In the genomic region with DNA sequence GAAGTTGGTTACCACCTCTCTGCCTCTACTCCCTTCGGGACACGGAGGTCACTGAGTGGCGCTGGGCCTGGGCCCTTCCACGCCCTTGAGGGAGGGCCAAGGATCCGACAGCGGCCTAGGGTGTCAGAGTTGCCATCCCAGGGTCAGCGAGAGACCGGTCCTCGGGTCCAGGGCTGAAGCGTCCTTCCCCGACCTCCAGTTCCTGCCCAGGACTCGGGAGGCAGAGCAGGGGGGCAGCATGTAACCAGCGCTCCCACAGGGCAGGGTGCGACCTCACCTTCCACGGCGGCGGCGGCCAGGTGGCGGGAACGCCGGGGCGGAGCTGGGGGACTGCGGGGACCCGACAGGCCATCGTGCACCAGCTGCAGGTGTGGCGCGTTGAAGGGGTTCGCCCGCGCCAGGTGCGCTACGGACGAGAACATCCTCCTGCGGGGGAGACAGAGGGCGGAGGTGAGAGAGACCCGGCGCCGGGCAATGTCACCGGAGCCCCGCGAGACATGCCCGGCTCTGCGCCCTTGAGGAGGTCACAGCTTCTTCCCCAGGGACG, we compare ENCODE assay signal across 8 mouse cellular contexts. TPM values are rescaled to one million over a fixed set of nuclear protein-coding genes. Genes with fewer than 3 reads are reported as not detected.
A peak's percentile ranks its signal among the peaks of the same experiment; 100 is the strongest.
DNase-seq lines count a peak whose midpoint lies in the region; ATAC-seq and TF ChIP-seq lines count a peak whose summit lies in the region.

No protein-coding gene starts in this region.

- H3K4me1 ChIP-seq in G1E (ENCODE audit: insufficient read depth, low read depth, low read length), result peaks cover 46% of the 10 kb centered on the region
- peaks cover 18% of the 10 kb centered on the region for H3K4me1 ChIP-seq in embryonic facial prominence, embryonic 10.5 days
- peaks cover 24% of the 10 kb centered on the region for H3K4me1 ChIP-seq in heart, embryonic 10.5 days
- 0 out of 2 replicates have a peak, but pooled peaks cover 5% of the 10 kb centered on the region for H3K4me1 ChIP-seq in kidney, postnatal 0 days (replicated peaks; ENCODE audit: insufficient read depth, low read length)

- TF ChIP-seq CTCF in G1E (IDR thresholded peaks at IDR 0.05; ENCODE audit: low read depth, low read length), result no peak
- TF ChIP-seq CTCF in kidney, postnatal 0 days (IDR thresholded peaks at IDR 0.05; ENCODE audit: low read depth), result no peak

- peak overlapping the region; percentile 95 for H3K27ac ChIP-seq in embryonic facial prominence, embryonic 10.5 days (replicated peaks)
- H3K27ac ChIP-seq in heart, embryonic 10.5 days, result peak overlapping the region; percentile 100
- peak overlapping the region; percentile 93 for H3K27ac ChIP-seq in kidney, postnatal 0 days

- DNase-seq in 416B (ENCODE audit: low read depth) (peak; percentile 40), G1E (ENCODE audit: low spot score) (peak; percentile 35)
- DNase-seq in embryonic facial prominence, embryonic 10.5 days (ENCODE audit: low spot score), result no peak
- no peak for DNase-seq in heart, embryonic 10.5 days (ENCODE audit: low spot score)
- peak; percentile 40 for DNase-seq in kidney, postnatal 0 days (ENCODE audit: low spot score)
- DNase-seq in lung, postnatal 25 days (ENCODE audit: low spot score), result peak; percentile 41
- peak; percentile 8 for DNase-seq in right cerebral cortex, postnatal 4 days
- DNase-seq in cerebellum, adult 8-10 months, result no peak

- H3K4me3 ChIP-seq in G1E (ENCODE audit: low read depth, low read length), result peak overlapping the region; percentile 88
- H3K4me3 ChIP-seq in embryonic facial prominence, embryonic 10.5 days, result peak overlapping the region; percentile 98
- H3K4me3 ChIP-seq in heart, embryonic 10.5 days, result peak overlapping the region; percentile 100
- H3K4me3 ChIP-seq in kidney, postnatal 0 days (replicated peaks; ENCODE audit: low read depth, low read length), result peak overlapping the region; percentile 79

- H3K27me3 ChIP-seq in G1E (ENCODE audit: insufficient read depth, low read length), result no peaks in the 10 kb centered on the region
- no peaks in the 10 kb centered on the region for H3K27me3 ChIP-seq in embryonic facial prominence, embryonic 10.5 days (replicated peaks; ENCODE audit: low read depth, poor library complexity, severe bottlenecking)
- H3K27me3 ChIP-seq in heart, embryonic 10.5 days (ENCODE audit: insufficient read depth, poor library complexity, severe bottlenecking), result no peaks in the 10 kb centered on the region
- no peaks in the 10 kb centered on the region for H3K27me3 ChIP-seq in kidney, postnatal 0 days (ENCODE audit: insufficient read depth, low read length)

- under 1% methylated on average over 44 of the region's 44 CpGs for WGBS in embryonic facial prominence, embryonic 10.5 days
- 0% methylated on average over 41 of the region's 44 CpGs for WGBS in heart, embryonic 10.5 days
- WGBS in kidney, postnatal 0 days, result under 1% methylated on average over 37 of the region's 44 CpGs

- peak overlapping the region; percentile 88 for H3K9ac ChIP-seq in kidney, postnatal 0 days (ENCODE audit: low read depth, low read length)

- 0 out of 2 replicates have a peak, but pooled peaks have one; percentile 2 for ATAC-seq in G1E (ENCODE audit: extremely low read depth, insufficient number of reproducible peaks, low FRiP score, poor library complexity, severe bottlenecking)
- ATAC-seq in kidney, postnatal 0 days (replicated peaks; ENCODE audit: low FRiP score, low read depth), result peak; percentile 57

- no peaks in the 10 kb centered on the region for H3K9me3 ChIP-seq in G1E (replicated peaks)
- no peaks in the 10 kb centered on the region for H3K9me3 ChIP-seq in embryonic facial prominence, embryonic 10.5 days
- no peaks in the 10 kb centered on the region for H3K9me3 ChIP-seq in heart, embryonic 10.5 days
- no peaks in the 10 kb centered on the region for H3K9me3 ChIP-seq in kidney, postnatal 0 days (replicated peaks; ENCODE audit: low read length)

- peaks cover 42% of the 10 kb centered on the region for H3K36me3 ChIP-seq in G1E (replicated peaks)
- H3K36me3 ChIP-seq in embryonic facial prominence, embryonic 10.5 days (replicated peaks), result peaks cover 41% of the 10 kb centered on the region
- peaks cover 38% of the 10 kb centered on the region for H3K36me3 ChIP-seq in heart, embryonic 10.5 days
- H3K36me3 ChIP-seq in kidney, postnatal 0 days (ENCODE audit: insufficient read depth, low read length), result peaks cover 24% of the 10 kb centered on the region

- peak overlapping the region; percentile 66 for H3K4me2 ChIP-seq in kidney, postnatal 0 days (ENCODE audit: low read length)

RNA-seq across cellular contexts. Expression of a gene that starts 0.5 kb away (rescaled TPM):
- total RNA-seq in G1E (2014; fragmentation: Nextera tagmentation), result 375 and 407 TPM in 2 replicates
- 297 and 310 TPM in 2 replicates for total RNA-seq in G1E (2017)
- 508 and 619 TPM in 2 replicates for polyA plus RNA-seq in G1E (2012)
- polyA plus RNA-seq in embryonic facial prominence, embryonic 10.5 days (2016; fragmentation: Nextera tagmentation; extraction: Ambion mirVana), result 397 and 400 TPM in 2 replicates
- 602 and 803 TPM in 2 replicates for polyA plus RNA-seq in heart, embryonic 10.5 days (2016; fragmentation: Nextera tagmentation; extraction: Ambion mirVana)
- polyA plus RNA-seq in kidney, postnatal 0 days (2015; fragmentation: Nextera tagmentation; extraction: Ambion mirVana), result 894 and 974 TPM in 2 replicates

RNA-seq across cellular contexts. Expression of a gene that starts 40.6 kb away (rescaled TPM):
- total RNA-seq in G1E (2014; fragmentation: Nextera tagmentation), result 6.4 and 8.6 TPM in 2 replicates
- 8.7 and 10.4 TPM in 2 replicates for total RNA-seq in G1E (2017)
- polyA plus RNA-seq in G1E (2012), result 1.4 TPM in 2 replicates
- 21.0 and 22.9 TPM in 2 replicates for polyA plus RNA-seq in embryonic facial prominence, embryonic 10.5 days (2016; fragmentation: Nextera tagmentation; extraction: Ambion mirVana)
- polyA plus RNA-seq in heart, embryonic 10.5 days (2016; fragmentation: Nextera tagmentation; extraction: Ambion mirVana), result 39.1 and 39.2 TPM in 2 replicates
- polyA plus RNA-seq in kidney, postnatal 0 days (2015; fragmentation: Nextera tagmentation; extraction: Ambion mirVana), result 48.1 and 50.3 TPM in 2 replicates

RNA-seq across cellular contexts. Expression of a gene that starts 40.8 kb away (rescaled TPM):
- total RNA-seq in G1E (2014; fragmentation: Nextera tagmentation) (39.3 and 42.7 TPM in 2 replicates), G1E (2017) (40.6 and 42.8 TPM in 2 replicates)
- 17.4 and 19.0 TPM in 2 replicates for polyA plus RNA-seq in G1E (2012)
- 22.9 and 26.8 TPM in 2 replicates for polyA plus RNA-seq in embryonic facial prominence, embryonic 10.5 days (2016; fragmentation: Nextera tagmentation; extraction: Ambion mirVana)
- 17.7 and 17.8 TPM in 2 replicates for polyA plus RNA-seq in heart, embryonic 10.5 days (2016; fragmentation: Nextera tagmentation; extraction: Ambion mirVana)
- polyA plus RNA-seq in kidney, postnatal 0 days (2015; fragmentation: Nextera tagmentation; extraction: Ambion mirVana), result 14.1 and 16.6 TPM in 2 replicates

RNA-seq across cellular contexts. Expression of a gene that starts 57.8 kb away (rescaled TPM):
- 263 and 390 TPM in 2 replicates for total RNA-seq in G1E (2014; fragmentation: Nextera tagmentation)
- total RNA-seq in G1E (2017), result 492 and 529 TPM in 2 replicates
- polyA plus RNA-seq in G1E (2012), result 247 and 276 TPM in 2 replicates
- 260 and 265 TPM in 2 replicates for polyA plus RNA-seq in embryonic facial prominence, embryonic 10.5 days (2016; fragmentation: Nextera tagmentation; extraction: Ambion mirVana)
- polyA plus RNA-seq in heart, embryonic 10.5 days (2016; fragmentation: Nextera tagmentation; extraction: Ambion mirVana), result 142 and 192 TPM in 2 replicates
- polyA plus RNA-seq in kidney, postnatal 0 days (2015; fragmentation: Nextera tagmentation; extraction: Ambion mirVana), result 156 and 160 TPM in 2 replicates

Comparison
In these comparisons a context has a peak if more than half of its experiments do, and no peak if none do; other contexts are left out.
1. DNase-seq: peak in 416B (single experiment), G1E (single experiment), kidney, postnatal 0 days (single experiment), lung, postnatal 25 days (single experiment) and right cerebral cortex, postnatal 4 days (single experiment); none in embryonic facial prominence, embryonic 10.5 days (single experiment), heart, embryonic 10.5 days (single experiment) and cerebellum, adult 8-10 months (single experiment).
2. Peak in every context shown above with its lines, with median percentiles within 50 percentile points of each other: H3K4me3 ChIP-seq and H3K27ac ChIP-seq.